Mouse (Mus musculus): ENCODE measurements around the gene Fance. TPM values are rescaled to one million over a fixed set of nuclear protein-coding genes. Genes with fewer than 3 reads are reported as not detected.
"Not testable (repeated sequence)": the region's sequence is repeated elsewhere in the genome, so short reads cannot be mapped to it uniquely, and the experiment has no call there.

Gene Fance
- polyA plus RNA-seq, 1 experiment: 22.3 TPM

GRCm38 (mm10) chr17:28317725-28318124, 4.4 kb downstream of the Fance start:
- no peak overlapping the region for H3K27ac ChIP-seq (ENCODE audit: insufficient read depth, low read length)
- TF ChIP-seq CTCF (IDR thresholded peaks at IDR 0.05; ENCODE audit: borderline replicate concordance, insufficient read depth, low read length): no peak
- no peak for TF ChIP-seq POLR2A (IDR thresholded peaks at IDR 0.05; ENCODE audit: low read depth, low read length)
- H3K4me1 ChIP-seq (ENCODE audit: control insufficient read depth, insufficient read depth, low read length): 0 out of 2 replicates have a peak, but pooled peaks cover 4% of the 10 kb centered on the region
- H3K4me3 ChIP-seq (ENCODE audit: insufficient read depth, low read length): no peak overlapping the region

- Histone ChIP-seq H3K4me3 (ENCODE audit: insufficient read depth, low read length) (no peak overlapping the region), H3K4me1 (ENCODE audit: control insufficient read depth, insufficient read depth, low read length) (no peaks in the 10 kb centered on the region), H3K27ac (ENCODE audit: insufficient read depth, low read length) (no peak overlapping the region)
- TF ChIP-seq POLR2A (IDR thresholded peaks at IDR 0.05; ENCODE audit: low read depth, low read length): no peak
- no peak for TF ChIP-seq CTCF (IDR thresholded peaks at IDR 0.05; ENCODE audit: borderline replicate concordance, insufficient read depth, low read length)
Measured at GRCm38 (mm10) chr17:28321700-28322099, 8.4 kb downstream of the Fance start.

GRCm38 (mm10) chr17:28323786-28324185, 10.5 kb downstream of the Fance start:
- peaks cover 7% of the 10 kb centered on the region for H3K4me1 ChIP-seq (ENCODE audit: control insufficient read depth, insufficient read depth, low read length)
- TF ChIP-seq POLR2A (IDR thresholded peaks at IDR 0.05; ENCODE audit: low read depth, low read length) (no peak), CTCF (IDR thresholded peaks at IDR 0.05; ENCODE audit: borderline replicate concordance, insufficient read depth, low read length) (no peak)
- H3K4me3 ChIP-seq (ENCODE audit: insufficient read depth, low read length): no peak overlapping the region
- no peak overlapping the region for H3K27ac ChIP-seq (ENCODE audit: insufficient read depth, low read length)

- not testable (repeated sequence) for H3K4me3 ChIP-seq (ENCODE audit: insufficient read depth, low read length); H3K27ac ChIP-seq (ENCODE audit: insufficient read depth, low read length); H3K4me1 ChIP-seq (ENCODE audit: control insufficient read depth, insufficient read depth, low read length)
Measured at GRCm38 (mm10) chr17:28324416-28324815, 11.1 kb downstream of the Fance start.

- Histone ChIP-seq H3K4me1 (ENCODE audit: control insufficient read depth, insufficient read depth, low read length) (peaks cover 7% of the 10 kb centered on the region), H3K27ac (ENCODE audit: insufficient read depth, low read length) (no peak overlapping the region), H3K4me3 (ENCODE audit: insufficient read depth, low read length) (no peak overlapping the region)
- TF ChIP-seq CTCF (IDR thresholded peaks at IDR 0.05; ENCODE audit: borderline replicate concordance, insufficient read depth, low read length): no peak
- no peak for TF ChIP-seq POLR2A (IDR thresholded peaks at IDR 0.05; ENCODE audit: low read depth, low read length)
Measured at GRCm38 (mm10) chr17:28325751-28326150, 12.4 kb downstream of the Fance start.

GRCm38 (mm10) chr17:28326951-28327350, 13.6 kb downstream of the Fance start:
- Histone ChIP-seq H3K27ac (ENCODE audit: insufficient read depth, low read length) (peak overlapping the region; percentile 83; the same call in 1 of the 2 replicates), H3K4me1 (ENCODE audit: control insufficient read depth, insufficient read depth, low read length) (peaks cover 7% of the 10 kb centered on the region), H3K4me3 (ENCODE audit: insufficient read depth, low read length) (no peak overlapping the region)
- TF ChIP-seq POLR2A (IDR thresholded peaks at IDR 0.05; ENCODE audit: low read depth, low read length) (no peak), CTCF (IDR thresholded peaks at IDR 0.05; ENCODE audit: borderline replicate concordance, insufficient read depth, low read length) (no peak)

- peaks cover 7% of the 10 kb centered on the region for H3K4me1 ChIP-seq (ENCODE audit: control insufficient read depth, insufficient read depth, low read length)
- H3K4me3 ChIP-seq (ENCODE audit: insufficient read depth, low read length): peak overlapping the region; percentile 10; the same call in 1 of the 2 replicates
- TF ChIP-seq CTCF (IDR thresholded peaks at IDR 0.05; ENCODE audit: borderline replicate concordance, insufficient read depth, low read length) (no peak), POLR2A (IDR thresholded peaks at IDR 0.05; ENCODE audit: low read depth, low read length) (no peak; the same call in 1 of the 2 replicates)
- peak overlapping the region; percentile 83 for H3K27ac ChIP-seq (ENCODE audit: insufficient read depth, low read length)
Measured at GRCm38 (mm10) chr17:28327673-28328325, 14.5 kb downstream of the Fance start.

- TF ChIP-seq CTCF (IDR thresholded peaks at IDR 0.05; ENCODE audit: borderline replicate concordance, insufficient read depth, low read length): peak; percentile 51
- peak; percentile 99 for TF ChIP-seq POLR2A (IDR thresholded peaks at IDR 0.05; ENCODE audit: low read depth, low read length)
Measured at GRCm38 (mm10) chr17:28328366-28328928, 15.1 kb downstream of the Fance start, which contains the start of gene Rpl10a. Rpl10a (plus strand) TSS chr17:28328471.

GRCm38 (mm10) chr17:28328946-28329345, 15.6 kb downstream of the Fance start:
- Histone ChIP-seq H3K4me3 (ENCODE audit: insufficient read depth, low read length) (peak overlapping the region; percentile 85), H3K4me1 (ENCODE audit: control insufficient read depth, insufficient read depth, low read length) (peaks cover 7% of the 10 kb centered on the region), H3K27ac (ENCODE audit: insufficient read depth, low read length) (peak overlapping the region; percentile 83)
- TF ChIP-seq CTCF (IDR thresholded peaks at IDR 0.05; ENCODE audit: borderline replicate concordance, insufficient read depth, low read length) (no peak), POLR2A (IDR thresholded peaks at IDR 0.05; ENCODE audit: low read depth, low read length) (no peak; the same call in 1 of the 2 replicates)

More at GRCm38 (mm10) chr17:28328366-28328928, 15.1 kb downstream of the Fance start, which contains the start of gene Rpl10a:
- H3K4me3 ChIP-seq (ENCODE audit: insufficient read depth, low read length): peak within 1 kb of the TSS; percentile 85
- peak within 1 kb of the TSS; percentile 83 for H3K27ac ChIP-seq (ENCODE audit: insufficient read depth, low read length)
- H3K4me1 ChIP-seq (ENCODE audit: control insufficient read depth, insufficient read depth, low read length): peaks cover 7% of the 10 kb centered on the region

All from embryonic fibroblast, embryonic 13.5 days (primary cell).